ENCODE assay signal across 8 mouse cellular contexts in genomic region chr12:117772638-117773037, GRCm38 (mm10). TPM values are rescaled to one million over a fixed set of nuclear protein-coding genes. Genes with fewer than 3 reads are reported as not detected.
A peak's percentile ranks its signal among the peaks of the same experiment; 100 is the strongest.
DNase-seq lines count a peak whose midpoint lies in the region; ATAC-seq and TF ChIP-seq lines count a peak whose summit lies in the region.

No protein-coding gene starts in this region.

- H3K27me3 ChIP-seq in liver, embryonic 12.5 days (replicated peaks) = 0 out of 2 replicates have a peak, but pooled peaks cover 4% of the 10 kb centered on the region
- no peaks in the 10 kb centered on the region for H3K27me3 ChIP-seq in intestine, postnatal 0 days (replicated peaks; ENCODE audit: control insufficient read depth, insufficient read depth, low read length)
- no peaks in the 10 kb centered on the region for H3K27me3 ChIP-seq in midbrain, postnatal 0 days (ENCODE audit: insufficient read depth, low read length)
- H3K27me3 ChIP-seq in stomach, embryonic 16.5 days (ENCODE audit: control insufficient read depth, insufficient read depth, low read length) = no peaks in the 10 kb centered on the region

- H3K27ac ChIP-seq in liver, embryonic 12.5 days = no peak overlapping the region
- H3K27ac ChIP-seq in intestine, postnatal 0 days (ENCODE audit: low read depth, low read length) = no peak overlapping the region
- no peak overlapping the region for H3K27ac ChIP-seq in midbrain, postnatal 0 days (ENCODE audit: low read depth, low read length)
- no peak overlapping the region for H3K27ac ChIP-seq in stomach, embryonic 16.5 days (ENCODE audit: low read length)

- no peaks in the 10 kb centered on the region for H3K9me3 ChIP-seq in liver, embryonic 12.5 days (replicated peaks)
- H3K9me3 ChIP-seq in intestine, postnatal 0 days (ENCODE audit: control insufficient read depth) = no peaks in the 10 kb centered on the region
- no peaks in the 10 kb centered on the region for H3K9me3 ChIP-seq in midbrain, postnatal 0 days (ENCODE audit: low read length)
- H3K9me3 ChIP-seq in stomach, embryonic 16.5 days (replicated peaks; ENCODE audit: control insufficient read depth, low read length) = no peaks in the 10 kb centered on the region

- H3K4me1 ChIP-seq in liver, embryonic 12.5 days = no peaks in the 10 kb centered on the region
- H3K4me1 ChIP-seq in intestine, postnatal 0 days (replicated peaks; ENCODE audit: control insufficient read depth, insufficient read depth, low read length) = no peaks in the 10 kb centered on the region
- no peaks in the 10 kb centered on the region for H3K4me1 ChIP-seq in midbrain, postnatal 0 days (ENCODE audit: insufficient read depth, low read length)
- H3K4me1 ChIP-seq in stomach, embryonic 16.5 days (ENCODE audit: control insufficient read depth, insufficient read depth, low read length) = no peaks in the 10 kb centered on the region

- no peak for ATAC-seq in liver, embryonic 12.5 days
- no peak for ATAC-seq in intestine, postnatal 0 days
- ATAC-seq in midbrain, postnatal 0 days (ENCODE audit: low FRiP score) = peak; percentile 63; the same call in 1 of the 2 replicates
- peak; percentile 40; the same call in 1 of the 2 replicates for ATAC-seq in stomach, embryonic 16.5 days (ENCODE audit: insufficient read depth, low FRiP score)

- H3K4me3 ChIP-seq in liver, embryonic 12.5 days = no peak overlapping the region
- H3K4me3 ChIP-seq in intestine, postnatal 0 days (ENCODE audit: low read depth, low read length) = no peak overlapping the region
- H3K4me3 ChIP-seq in midbrain, postnatal 0 days (ENCODE audit: low read depth, low read length) = no peak overlapping the region
- no peak overlapping the region for H3K4me3 ChIP-seq in stomach, embryonic 16.5 days (replicated peaks; ENCODE audit: low read length)

- intact Hi-C loops in left cerebral cortex, postnatal 4 days (cut with DNase I) = no loop called here

- WGBS in liver, embryonic 12.5 days (ENCODE audit: insufficient replicate concordance) = 3% methylated on average over 2 of the region's 2 CpGs
- WGBS in intestine, postnatal 0 days = 0% methylated on average over 2 of the region's 2 CpGs
- 0% methylated on average over 2 of the region's 2 CpGs for WGBS in midbrain, postnatal 0 days
- WGBS in stomach, embryonic 16.5 days = 4% methylated on average over 2 of the region's 2 CpGs

- peak; percentile 79 for TF ChIP-seq CTCF in intestine, postnatal 0 days (IDR thresholded peaks at IDR 0.05; ENCODE audit: low read depth)
- peak; percentile 85 for TF ChIP-seq CTCF in midbrain, postnatal 0 days (IDR thresholded peaks at IDR 0.05)

- H3K9ac ChIP-seq in liver, embryonic 12.5 days = no peak overlapping the region
- H3K9ac ChIP-seq in intestine, postnatal 0 days (ENCODE audit: low read depth, low read length) = no peak overlapping the region
- no peak overlapping the region for H3K9ac ChIP-seq in midbrain, postnatal 0 days (replicated peaks; ENCODE audit: low read length, poor library complexity, severe bottlenecking)
- no peak overlapping the region for H3K9ac ChIP-seq in stomach, embryonic 16.5 days (ENCODE audit: low read length)

- H3K36me3 ChIP-seq in liver, embryonic 12.5 days = no peaks in the 10 kb centered on the region
- no peaks in the 10 kb centered on the region for H3K36me3 ChIP-seq in intestine, postnatal 0 days (ENCODE audit: control insufficient read depth, insufficient read depth)
- H3K36me3 ChIP-seq in midbrain, postnatal 0 days (ENCODE audit: insufficient read depth, low read length) = no peaks in the 10 kb centered on the region
- H3K36me3 ChIP-seq in stomach, embryonic 16.5 days (ENCODE audit: control insufficient read depth, insufficient read depth, low read length) = no peaks in the 10 kb centered on the region

- no peak overlapping the region for H3K4me2 ChIP-seq in liver, embryonic 12.5 days
- no peak overlapping the region for H3K4me2 ChIP-seq in intestine, postnatal 0 days (replicated peaks; ENCODE audit: low read depth)
- H3K4me2 ChIP-seq in midbrain, postnatal 0 days (ENCODE audit: low read depth, low read length, poor library complexity, severe bottlenecking) = no peak overlapping the region
- no peak overlapping the region for H3K4me2 ChIP-seq in stomach, embryonic 16.5 days (ENCODE audit: low read depth, low read length)

- peak; percentile 55 for DNase-seq in liver
- peak; percentile 27 for DNase-seq in c-Kit-positive CD71-positive TER-119-negative erythroid progenitor cells, embryonic 14.5 days (ENCODE audit: low read depth)
- peak; percentile 82 for DNase-seq in forelimb bud, embryonic 11.5 days (ENCODE audit: low read depth, low spot score)
- DNase-seq in left cerebral cortex, postnatal 4 days = peak; percentile 80
- DNase-seq in midbrain, postnatal 0 days (ENCODE audit: low spot score) = peak; percentile 71

RNA-seq across cellular contexts. Expression of gene Cdca7l, which starts 31.5 kb away (rescaled TPM):
- 34.8 and 35.2 TPM in 2 replicates for polyA plus RNA-seq in liver, embryonic 12.5 days (2016; fragmentation: Nextera tagmentation; extraction: Ambion mirVana)
- polyA plus RNA-seq in intestine, postnatal 0 days (2015; fragmentation: Nextera tagmentation; extraction: Ambion mirVana) = 8.1 and 8.2 TPM in 2 replicates
- total RNA-seq in left cerebral cortex, postnatal 4 days (2021) = 1 to 10 TPM; 2.6 to 3.7 TPM
- 1.3 and 2.5 TPM in 2 replicates for total RNA-seq in midbrain, postnatal 0 days (2014; rRNA removed)
- polyA plus RNA-seq in midbrain, postnatal 0 days (2015; fragmentation: Nextera tagmentation; extraction: Ambion mirVana) = 1.8 and 2.2 TPM in 2 replicates
- 41.1 and 41.6 TPM in 2 replicates for polyA plus RNA-seq in stomach, embryonic 16.5 days (2015; fragmentation: Nextera tagmentation; extraction: Ambion mirVana)

Comparison
In these comparisons a context has a peak if more than half of its experiments do, and no peak if none do; other contexts are left out.
1. DNase-seq: peak in every context shown above with its lines; median percentile 82 in forelimb bud, embryonic 11.5 days; 80 in left cerebral cortex, postnatal 4 days; 71 in midbrain, postnatal 0 days; 55 in liver; 27 in c-Kit-positive CD71-positive TER-119-negative erythroid progenitor cells, embryonic 14.5 days.
2. ATAC-seq: peak in midbrain, postnatal 0 days (single experiment) and stomach, embryonic 16.5 days (single experiment); none in liver, embryonic 12.5 days (single experiment) and intestine, postnatal 0 days (single experiment).